Mouse (Mus musculus) embryonic facial prominence, embryonic 10.5 days (tissue): ENCODE results near the gene Ap2a1. TPM values are rescaled to one million over a fixed set of nuclear protein-coding genes. Genes with fewer than 3 reads are reported as not detected.

Experiments used
- DNase-seq: peaks from one replicate; pipeline ENCODE4 v3.0.0-alpha.2; 2017; ENCODE audit warnings: low spot score
- H3K27ac ChIP-seq: fragments of 300-500 bp; sonication (generic); replicated peaks from 2 replicates; pipeline ENCODE4 v1.5.1; 2016; ENCODE audit warnings: mild to moderate bottlenecking
- H3K27me3 ChIP-seq: fragments of 300-500 bp; sonication (generic); replicated peaks from 2 replicates; pipeline ENCODE4 v1.6.1; 2016; ENCODE audit warnings: low read depth, mild to moderate bottlenecking; ENCODE audit not compliant: poor library complexity, severe bottlenecking
- H3K36me3 ChIP-seq: fragments of 300-500 bp; sonication (generic); replicated peaks from 2 replicates; pipeline ENCODE4 v1.6.1; 2016; ENCODE audit warnings: mild to moderate bottlenecking, moderate library complexity
- H3K4me1 ChIP-seq: fragments of 300-500 bp; sonication (generic); 2 replicates; pipeline ENCODE4 v1.6.1; 2016
- H3K4me3 ChIP-seq: fragments of 300-500 bp; sonication (generic); 2 replicates; pipeline ENCODE4 v1.5.1; 2016; ENCODE audit warnings: mild to moderate bottlenecking, moderate library complexity
- H3K9me3 ChIP-seq: fragments of 300-500 bp; sonication (generic); 2 replicates; pipeline ENCODE4 v1.6.1; 2016; ENCODE audit warnings: mild to moderate bottlenecking
- WGBS: fragments of 180-500 bp; shearing (Covaris S2); methylation state at CpG from one replicate; pipeline ENCODE4 v1.1.7; 2016; 5-methylcytosine and 5-hydroxymethylcytosine counted together
- polyA plus RNA-seq: library from polyadenylated mRNA; unstranded; fragments of >200 nt; fragmentation: Nextera tagmentation; extraction: Ambion mirVana; gene quantifications from 2 replicates; pipeline ENCODE4 v1.2.1, GENCODE M21; 2016

Gene Ap2a1
- polyA plus RNA-seq, 1 experiment from 2014 or later, result 77.1 TPM

DNA sequence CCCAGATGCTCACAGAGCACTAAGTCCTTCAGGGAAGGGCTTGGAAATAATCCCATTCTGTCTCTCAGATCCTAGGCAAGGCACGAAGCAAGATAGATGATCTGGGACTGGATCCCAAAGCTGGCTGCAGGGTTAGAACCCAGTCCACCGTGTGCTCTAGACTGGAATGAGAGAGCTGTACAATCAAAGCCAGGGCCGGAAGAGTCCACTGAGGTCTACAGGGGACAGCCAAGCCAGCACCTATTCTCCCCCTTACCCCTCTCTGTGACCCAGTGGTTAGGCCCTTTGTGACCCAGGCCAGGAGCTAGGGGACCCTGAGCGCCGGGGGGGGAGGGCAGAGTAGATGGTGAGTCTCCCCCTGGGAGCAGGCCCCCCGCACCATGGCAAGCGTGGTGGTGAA is 13.6 kb upstream of the Ap2a1 start, which contains the start of gene Tsks:
Tsks (plus strand) TSS at position 301 of the 400 bp plus-strand sequence.
- Histone ChIP-seq H3K27me3 (peaks cover under 1% of the 10 kb centered on the region; the same call in 1 of the 2 replicates), H3K36me3 (no peaks in the 10 kb centered on the region), H3K27ac (no peak within 1 kb of the TSS), H3K4me1 (no peaks in the 10 kb centered on the region), H3K4me3 (0 out of 2 replicates have a peak within 1 kb of the TSS, but pooled peaks have one; percentile 11), H3K9me3 (no peaks in the 10 kb centered on the region)
- DNase-seq, result no peak
- WGBS, result 85% methylated on average over 7 of the region's 7 CpGs

DNA sequence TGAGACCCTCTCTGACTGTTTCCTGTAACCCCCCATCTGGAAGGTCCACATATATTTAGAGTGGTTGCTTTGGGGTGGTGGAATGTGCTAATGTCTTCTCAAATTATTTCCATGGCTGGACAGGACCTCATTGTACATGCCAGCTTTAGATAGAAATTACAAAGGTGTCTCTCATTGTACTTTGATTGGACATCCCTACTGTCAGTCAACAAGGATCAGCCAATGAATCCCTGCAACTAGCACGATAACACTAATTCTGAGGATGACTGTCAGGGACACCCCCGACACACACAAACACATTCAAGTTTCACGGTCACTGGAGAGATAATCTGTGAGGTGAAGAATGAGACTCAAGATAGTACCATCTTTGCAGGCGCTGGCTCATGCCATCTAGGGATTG is 9.4 kb upstream of the Ap2a1 start:
- 90% methylated on average over 4 of the region's 4 CpGs for WGBS
- no peak overlapping the region for H3K4me3 ChIP-seq
- H3K27me3 ChIP-seq, result no peaks in the 10 kb centered on the region; the same call in 1 of the 2 replicates
- H3K36me3 ChIP-seq, result no peaks in the 10 kb centered on the region
- no peaks in the 10 kb centered on the region; the same call in 1 of the 2 replicates for H3K9me3 ChIP-seq
- DNase-seq, result no peak
- H3K4me1 ChIP-seq, result no peaks in the 10 kb centered on the region
- no peak overlapping the region for H3K27ac ChIP-seq

DNA sequence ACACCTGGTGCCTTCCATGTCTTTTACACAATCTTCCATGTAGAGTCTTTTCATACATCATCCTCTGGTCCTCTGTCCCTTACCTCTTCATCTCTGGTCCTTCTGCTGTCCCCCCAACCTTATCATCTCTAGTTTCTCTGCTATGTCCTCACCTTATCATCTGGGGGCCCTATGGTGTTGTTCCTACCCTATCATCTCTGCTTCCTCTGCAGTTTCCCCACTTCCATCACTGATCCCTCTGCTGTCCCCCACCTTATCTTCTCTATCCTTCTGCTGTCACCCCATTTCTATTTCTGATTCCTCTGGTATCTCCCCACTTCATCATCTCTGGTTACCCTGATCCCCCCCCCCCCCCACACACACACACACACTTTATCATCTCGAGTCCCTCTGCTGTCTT is 726 bp downstream of the Ap2a1 start:
- peak overlapping the region; percentile 90 for H3K27ac ChIP-seq
- 3% methylated on average over 1 of the region's 1 CpGs for WGBS
- DNase-seq, result no peak

DNA sequence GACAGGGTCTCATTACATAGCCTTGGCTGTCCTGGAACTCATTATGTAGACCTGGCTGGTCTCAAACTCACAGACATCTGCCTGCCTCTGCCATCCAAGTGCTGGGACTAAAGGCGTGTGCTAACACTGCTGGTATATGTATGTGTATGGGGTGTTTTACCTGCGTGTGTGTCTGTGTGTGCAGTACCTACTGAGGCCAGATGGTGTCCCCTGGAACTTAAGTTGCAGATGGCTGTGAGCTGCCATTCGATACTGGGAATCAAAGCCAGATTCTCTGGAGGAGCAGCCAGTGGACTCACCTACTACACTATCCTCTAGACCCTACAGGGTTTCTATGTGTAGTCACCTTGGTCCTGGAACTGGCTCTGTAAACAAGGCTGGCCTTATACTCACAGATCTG is 3.8 kb downstream of the Ap2a1 start:
- peak; percentile 38 for DNase-seq
- Histone ChIP-seq H3K4me3 (no peak overlapping the region), H3K27me3 (no peaks in the 10 kb centered on the region), H3K27ac (no peak overlapping the region), H3K36me3 (peaks cover 62% of the 10 kb centered on the region), H3K4me1 (peaks cover 18% of the 10 kb centered on the region), H3K9me3 (no peaks in the 10 kb centered on the region)
- 75% methylated on average over 3 of the region's 3 CpGs for WGBS

More for the DNA sequence above, 726 bp downstream of the Ap2a1 start:
- peak overlapping the region; percentile 99 for H3K4me3 ChIP-seq
- H3K9me3 ChIP-seq, result no peaks in the 10 kb centered on the region
- H3K4me1 ChIP-seq, result peaks cover 20% of the 10 kb centered on the region
- H3K27me3 ChIP-seq, result no peaks in the 10 kb centered on the region
- peaks cover 32% of the 10 kb centered on the region for H3K36me3 ChIP-seq

DNA sequence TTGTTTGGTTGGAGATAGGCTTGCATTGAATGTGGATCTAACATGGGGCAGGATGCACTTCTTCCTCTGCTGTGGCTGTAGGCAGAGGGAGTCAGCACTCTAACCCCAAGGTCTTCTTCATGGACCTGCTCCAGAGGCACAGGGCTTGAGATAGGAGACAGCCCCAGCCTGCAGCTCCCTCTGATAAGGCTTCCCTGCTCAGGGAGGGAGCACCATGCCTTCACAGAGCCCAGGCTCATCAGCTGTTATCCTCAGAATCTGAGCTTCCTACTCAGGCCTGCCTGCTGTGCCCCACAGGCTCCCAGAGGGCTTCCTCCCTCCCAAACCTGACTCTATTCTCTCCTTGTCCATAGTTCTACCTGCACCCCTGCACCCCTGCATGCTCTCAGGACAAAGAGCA is 6.8 kb downstream of the Ap2a1 start:
- peaks cover 80% of the 10 kb centered on the region for H3K36me3 ChIP-seq
- H3K9me3 ChIP-seq, result no peaks in the 10 kb centered on the region
- peaks cover under 1% of the 10 kb centered on the region for H3K4me1 ChIP-seq
- no peak overlapping the region for H3K27ac ChIP-seq
- no peak overlapping the region for H3K4me3 ChIP-seq
- DNase-seq, result no peak
- H3K27me3 ChIP-seq, result no peaks in the 10 kb centered on the region

DNA sequence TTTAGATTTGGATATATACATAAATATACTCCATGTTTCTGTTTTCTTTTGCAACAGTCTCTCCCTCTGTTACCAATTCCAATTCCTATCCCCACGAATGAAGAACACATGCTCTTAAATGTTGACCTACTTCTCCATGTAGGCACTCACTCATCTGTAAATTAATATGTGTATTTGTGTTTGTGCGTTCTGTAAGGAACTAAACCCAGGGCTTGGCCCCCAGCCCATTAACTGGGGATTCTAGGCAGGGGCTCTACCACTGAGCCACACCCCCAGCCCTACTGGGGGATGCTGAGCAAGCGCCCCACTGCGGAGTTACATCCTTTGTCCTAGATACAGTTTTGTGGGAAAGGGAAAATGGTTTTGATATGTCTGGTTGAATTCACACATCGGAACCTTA is 10.2 kb downstream of the Ap2a1 start:
- H3K36me3 ChIP-seq, result peaks cover 81% of the 10 kb centered on the region
- H3K27ac ChIP-seq, result no peak overlapping the region
- H3K27me3 ChIP-seq, result no peaks in the 10 kb centered on the region
- H3K4me3 ChIP-seq, result no peak overlapping the region
- no peaks in the 10 kb centered on the region for H3K9me3 ChIP-seq
- WGBS, result 92% methylated on average over 5 of the region's 5 CpGs
- H3K4me1 ChIP-seq, result no peaks in the 10 kb centered on the region
- no peak for DNase-seq

DNA sequence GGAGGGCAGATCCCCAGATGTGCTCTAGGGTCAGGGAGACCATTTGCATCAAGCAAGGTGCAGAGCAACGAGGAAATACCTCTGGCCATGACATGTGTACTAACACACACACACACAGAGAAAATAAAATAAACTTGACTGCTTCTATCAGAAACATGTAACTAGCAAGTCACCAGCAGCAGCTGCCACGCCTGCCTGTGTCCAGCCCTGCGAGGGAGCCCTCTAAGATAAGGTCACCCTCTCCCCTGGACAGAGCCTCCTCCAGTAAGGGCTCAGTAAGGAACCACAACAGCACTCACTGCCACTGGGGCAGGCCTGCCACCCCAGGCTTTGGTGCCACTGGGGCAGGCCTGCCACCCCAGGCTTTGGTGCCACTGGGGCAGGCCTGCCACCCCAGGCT is 11.1 kb downstream of the Ap2a1 start:
- H3K27ac ChIP-seq, result no peak overlapping the region
- H3K4me1 ChIP-seq, result no peaks in the 10 kb centered on the region
- H3K36me3 ChIP-seq, result peaks cover 81% of the 10 kb centered on the region
- DNase-seq, result no peak
- H3K4me3 ChIP-seq, result no peak overlapping the region
- H3K9me3 ChIP-seq, result no peaks in the 10 kb centered on the region
- 86% methylated on average over 3 of the region's 3 CpGs for WGBS
- H3K27me3 ChIP-seq, result no peaks in the 10 kb centered on the region

DNA sequence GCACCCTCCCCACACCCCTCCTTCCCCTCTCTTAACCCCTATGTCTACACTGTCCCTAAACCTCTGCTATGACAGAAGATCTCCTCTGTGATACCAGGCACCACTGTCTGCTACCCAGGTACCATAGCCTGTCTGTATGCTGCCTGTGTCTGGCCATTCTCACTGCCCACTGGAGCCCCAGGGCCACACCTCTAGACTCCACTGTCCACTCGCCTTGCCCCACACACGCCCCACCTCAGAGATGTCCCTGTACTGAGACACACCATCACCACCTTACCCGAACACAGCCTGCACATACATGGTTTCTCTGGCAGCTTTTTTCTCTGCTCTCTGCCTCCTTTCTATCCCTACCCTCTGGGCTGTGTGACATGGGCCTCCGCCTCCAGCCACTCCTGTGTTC is 12.4 kb downstream of the Ap2a1 start:
- no peaks in the 10 kb centered on the region for H3K9me3 ChIP-seq
- no peaks in the 10 kb centered on the region for H3K4me1 ChIP-seq
- 93% methylated on average over 4 of the region's 4 CpGs for WGBS
- no peak overlapping the region for H3K27ac ChIP-seq
- no peaks in the 10 kb centered on the region for H3K27me3 ChIP-seq
- H3K4me3 ChIP-seq, result no peak overlapping the region
- peak; percentile 6 for DNase-seq
- H3K36me3 ChIP-seq, result peaks cover 81% of the 10 kb centered on the region

DNA sequence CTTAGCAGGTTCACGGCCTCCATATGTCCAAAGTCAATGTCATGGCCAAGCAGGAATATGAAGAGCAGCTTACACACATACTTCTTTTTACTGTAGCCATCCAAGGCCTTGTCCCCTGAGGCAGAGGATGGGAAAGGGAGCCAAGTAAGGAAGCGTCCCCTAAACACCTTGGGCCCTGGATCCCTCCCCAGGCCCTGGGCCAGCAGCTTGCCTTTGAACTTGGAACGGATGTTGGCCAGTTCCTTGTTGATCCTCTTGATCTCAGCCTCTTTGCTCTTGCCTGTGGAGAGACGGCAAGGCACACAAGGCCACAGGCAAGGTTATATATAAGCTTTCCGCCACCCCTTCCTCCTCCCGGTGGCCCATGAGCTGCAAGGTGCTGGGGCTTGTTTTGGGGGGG is 13.1 kb downstream of the Ap2a1 start:
- Histone ChIP-seq H3K36me3 (peaks cover 80% of the 10 kb centered on the region), H3K4me1 (no peaks in the 10 kb centered on the region), H3K27me3 (no peaks in the 10 kb centered on the region), H3K27ac (no peak overlapping the region), H3K4me3 (no peak overlapping the region), H3K9me3 (no peaks in the 10 kb centered on the region)
- 88% methylated on average over 6 of the region's 6 CpGs for WGBS
- DNase-seq, result no peak

DNA sequence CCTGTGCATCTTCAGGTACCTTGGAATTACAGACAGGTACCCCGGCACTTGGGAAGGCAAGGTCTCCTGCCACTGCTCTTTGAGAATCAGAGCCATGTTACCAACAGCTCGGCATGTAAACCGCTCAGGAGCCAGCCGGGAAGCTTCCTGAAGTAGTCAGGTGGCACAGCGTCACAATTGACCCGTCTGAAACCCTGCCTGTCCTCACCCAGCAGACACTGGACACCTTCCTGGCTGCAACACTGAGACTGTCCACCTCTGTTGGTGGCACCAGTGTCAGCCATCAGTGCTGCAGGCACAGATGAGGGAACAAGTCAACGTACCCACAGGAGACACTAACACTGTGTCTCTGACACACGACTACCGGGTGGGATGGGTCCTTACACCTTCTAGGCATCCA is 14.0 kb downstream of the Ap2a1 start:
- H3K4me1 ChIP-seq, result no peaks in the 10 kb centered on the region
- H3K9me3 ChIP-seq, result no peaks in the 10 kb centered on the region
- no peak overlapping the region for H3K4me3 ChIP-seq
- no peak overlapping the region for H3K27ac ChIP-seq
- no peak for DNase-seq
- H3K27me3 ChIP-seq, result no peaks in the 10 kb centered on the region
- peaks cover 82% of the 10 kb centered on the region for H3K36me3 ChIP-seq
- WGBS, result 93% methylated on average over 9 of the region's 9 CpGs

DNA sequence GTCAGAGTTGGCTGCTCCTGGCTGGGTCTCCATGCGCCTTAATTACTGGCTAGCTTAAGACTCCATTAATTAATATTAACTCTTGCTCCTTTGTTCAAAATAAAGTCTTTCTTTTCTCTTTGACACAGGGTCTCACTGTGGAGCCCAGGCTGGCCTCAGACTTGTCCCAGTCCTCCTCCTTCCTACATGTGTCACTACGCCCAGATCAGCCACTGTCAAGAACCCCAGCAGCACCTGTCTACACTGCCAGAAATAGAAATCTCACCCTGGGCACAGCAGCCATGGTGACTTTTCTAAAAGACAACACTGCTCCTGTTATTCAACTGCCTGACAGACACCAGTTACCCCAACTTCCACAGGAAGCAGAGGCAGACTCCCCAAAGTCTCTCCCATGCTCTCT is 14.9 kb downstream of the Ap2a1 start:
- H3K4me3 ChIP-seq, result no peak overlapping the region
- H3K27ac ChIP-seq, result no peak overlapping the region
- DNase-seq, result no peak
- peaks cover 83% of the 10 kb centered on the region for H3K36me3 ChIP-seq
- no peaks in the 10 kb centered on the region for H3K27me3 ChIP-seq
- no peaks in the 10 kb centered on the region for H3K4me1 ChIP-seq
- no peaks in the 10 kb centered on the region for H3K9me3 ChIP-seq
- 92% methylated on average over 2 of the region's 2 CpGs for WGBS

DNA sequence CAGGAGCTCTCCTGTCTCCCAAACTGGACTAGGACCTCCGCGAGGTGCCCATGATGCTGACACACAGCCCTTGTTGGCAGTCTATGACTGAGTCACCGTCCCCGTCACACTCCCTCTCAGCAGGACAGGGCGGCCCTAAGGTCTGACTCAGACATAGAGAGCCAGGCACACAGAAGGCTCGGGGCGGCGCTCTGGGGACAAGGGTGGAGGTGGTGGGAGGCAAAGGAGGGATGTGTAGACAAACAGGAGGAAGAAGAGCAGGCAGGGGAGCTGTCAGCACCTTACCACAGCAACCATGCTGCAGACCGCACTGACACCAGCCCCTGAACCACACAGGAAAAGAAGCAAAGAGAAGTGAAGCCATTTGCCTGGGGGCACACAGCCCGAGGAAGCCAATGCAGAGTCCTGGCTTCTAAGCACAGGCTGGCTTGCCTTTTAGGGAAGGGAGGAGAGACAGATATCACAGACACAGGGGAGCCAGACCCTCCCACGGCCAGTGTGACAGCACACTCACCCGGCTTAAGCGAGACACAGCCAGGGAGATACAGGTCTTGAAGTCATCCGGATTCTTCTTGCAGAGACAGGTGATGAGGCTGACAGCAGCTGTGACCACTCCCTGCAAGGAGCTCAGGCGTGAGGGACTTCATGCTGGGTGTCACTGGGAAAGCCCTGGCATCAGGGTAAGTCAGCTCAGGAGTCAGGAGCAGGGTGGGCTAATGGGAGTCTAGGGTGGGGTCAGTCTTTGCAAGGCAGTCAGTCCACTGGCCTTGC is 20.4 kb downstream of the Ap2a1 start:
- Histone ChIP-seq H3K36me3 (peaks cover 99% of the 10 kb centered on the region), H3K4me1 (no peaks in the 10 kb centered on the region), H3K27ac (no peak overlapping the region), H3K9me3 (no peaks in the 10 kb centered on the region), H3K27me3 (no peaks in the 10 kb centered on the region), H3K4me3 (no peak overlapping the region)
- 93% methylated on average over 15 of the region's 15 CpGs for WGBS
- no peak for DNase-seq

DNA sequence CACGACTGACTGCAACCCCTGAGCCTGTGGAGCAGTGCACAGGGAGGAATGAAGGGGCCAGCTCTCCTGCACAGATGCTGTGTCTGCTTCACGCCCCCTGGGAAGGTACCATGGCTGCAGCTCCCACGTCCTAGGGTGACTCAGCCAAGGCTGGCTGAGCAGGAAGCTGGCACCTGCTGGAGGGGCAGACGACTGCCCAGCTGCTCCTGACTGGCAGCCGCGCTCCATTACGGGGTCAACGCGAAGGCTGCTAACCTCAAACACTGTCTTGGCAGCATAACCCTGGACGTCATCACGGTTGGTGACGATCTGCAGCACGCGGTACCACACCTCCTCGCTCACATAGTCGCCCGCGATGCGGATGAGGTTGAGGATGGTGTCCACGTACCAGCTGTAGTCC is 23.9 kb downstream of the Ap2a1 start:
- Histone ChIP-seq H3K36me3 (peaks cover 100% of the 10 kb centered on the region), H3K27ac (no peak overlapping the region), H3K9me3 (no peaks in the 10 kb centered on the region), H3K27me3 (no peaks in the 10 kb centered on the region), H3K4me3 (no peak overlapping the region), H3K4me1 (peaks cover 18% of the 10 kb centered on the region)
- WGBS, result 95% methylated on average over 20 of the region's 20 CpGs
- DNase-seq, result no peak
